Mouse (Mus musculus): Measurements from ENCODE around the gene Cd244a.

The Cd244a gene

GRCm38 (mm10) chr1:171558898-171559297 lies at the start of gene Cd244a:
Gene Cd244a, plus strand, starts transcription at chr1:171559193.
- no peak for TF ChIP-seq GATA4 (IDR thresholded peaks at IDR 0.05; ENCODE audit: insufficient replicate concordance, low read length)

- no peak for TF ChIP-seq GATA4 (IDR thresholded peaks at IDR 0.05; ENCODE audit: insufficient replicate concordance, low read length)
These were observed 45.8 kb upstream of the Cd244a start for GRCm38 (mm10) chr1:171513234-171513633.

GRCm38 (mm10) chr1:171513760-171514159 lies 45.2 kb upstream of the Cd244a start:
- no peak for TF ChIP-seq GATA4 (IDR thresholded peaks at IDR 0.05; ENCODE audit: insufficient replicate concordance, low read length)

GRCm38 (mm10) chr1:171515039-171515438 lies 44.0 kb upstream of the Cd244a start:
- TF ChIP-seq GATA4 (IDR thresholded peaks at IDR 0.05; ENCODE audit: insufficient replicate concordance, low read length): no peak

- TF ChIP-seq GATA4 (IDR thresholded peaks at IDR 0.05; ENCODE audit: insufficient replicate concordance, low read length): no peak
These were observed 43.4 kb upstream of the Cd244a start for GRCm38 (mm10) chr1:171515557-171515956.

- no peak for TF ChIP-seq GATA4 (IDR thresholded peaks at IDR 0.05; ENCODE audit: insufficient replicate concordance, low read length)
These were observed 27.6 kb upstream of the Cd244a start for GRCm38 (mm10) chr1:171531367-171531766.

GRCm38 (mm10) chr1:171532830-171533229 lies 26.2 kb upstream of the Cd244a start:
- no peak for TF ChIP-seq GATA4 (IDR thresholded peaks at IDR 0.05; ENCODE audit: insufficient replicate concordance, low read length)

GRCm38 (mm10) chr1:171534557-171534956 lies 24.4 kb upstream of the Cd244a start:
- no peak for TF ChIP-seq GATA4 (IDR thresholded peaks at IDR 0.05; ENCODE audit: insufficient replicate concordance, low read length)

- no peak for TF ChIP-seq GATA4 (IDR thresholded peaks at IDR 0.05; ENCODE audit: insufficient replicate concordance, low read length)
These were observed 23.8 kb upstream of the Cd244a start, which contains the start of gene Itln1 for GRCm38 (mm10) chr1:171535194-171535593. Gene Itln1, minus strand, starts transcription at chr1:171535294.

GRCm38 (mm10) chr1:171540694-171541093 lies 18.3 kb upstream of the Cd244a start:
- no peak for TF ChIP-seq GATA4 (IDR thresholded peaks at IDR 0.05; ENCODE audit: insufficient replicate concordance, low read length)

GRCm38 (mm10) chr1:171551326-171551725 lies 7.7 kb upstream of the Cd244a start:
- no peak for TF ChIP-seq GATA4 (IDR thresholded peaks at IDR 0.05; ENCODE audit: insufficient replicate concordance, low read length)

- no peak for TF ChIP-seq GATA4 (IDR thresholded peaks at IDR 0.05; ENCODE audit: insufficient replicate concordance, low read length)
These were observed 6.8 kb upstream of the Cd244a start for GRCm38 (mm10) chr1:171552230-171552629.

GRCm38 (mm10) chr1:171553359-171554341 lies 5.3 kb upstream of the Cd244a start:
- TF ChIP-seq GATA4 (IDR thresholded peaks at IDR 0.05; ENCODE audit: insufficient replicate concordance, low read length): no peak

GRCm38 (mm10) chr1:171556366-171556765 lies 2.6 kb upstream of the Cd244a start:
- no peak for TF ChIP-seq GATA4 (IDR thresholded peaks at IDR 0.05; ENCODE audit: insufficient replicate concordance, low read length)

GRCm38 (mm10) chr1:171558407-171558806 lies 586 bp upstream of the Cd244a start:
- no peak for TF ChIP-seq GATA4 (IDR thresholded peaks at IDR 0.05; ENCODE audit: insufficient replicate concordance, low read length)

- no peak for TF ChIP-seq GATA4 (IDR thresholded peaks at IDR 0.05; ENCODE audit: insufficient replicate concordance, low read length)
These were observed 1.3 kb downstream of the Cd244a start for GRCm38 (mm10) chr1:171560262-171560661.

Measured in liver, adult (tissue).